Mouse (Mus musculus) heart, postnatal 0 days (tissue): ENCODE results near the gene Olfr1344. TPM values are rescaled to one million over a fixed set of nuclear protein-coding genes. Genes with fewer than 3 reads are reported as not detected.
A peak's percentile ranks its signal among the peaks of the same experiment; 100 is the strongest.

Source experiments
- ATAC-seq: fragments of 200-750 bp; cut with Nextera tagmentation; 2 replicates; pipeline ENCODE4 v1.8.0; 2017; ENCODE audit warnings: low read depth, moderate number of reproducible peaks, moderate library complexity; ENCODE audit not compliant: insufficient read depth
- DNase-seq: peaks from one replicate; pipeline ENCODE4 v3.0.0-alpha.2; 2016; ENCODE audit warnings: low spot score
- H3K27ac ChIP-seq: fragments of 300-500 bp; sonication (generic); 2 replicates; pipeline ENCODE4 v1.5.1; 2014; ENCODE audit warnings: low read depth, mild to moderate bottlenecking
- H3K27me3 ChIP-seq: fragments of 300-500 bp; sonication (generic); 2 replicates; pipeline ENCODE4 v1.6.1; 2014; ENCODE audit warnings: low read length, mixed read lengths; ENCODE audit not compliant: control insufficient read depth, insufficient read depth
- H3K36me3 ChIP-seq: fragments of 300-500 bp; sonication (generic); replicated peaks from 2 replicates; pipeline ENCODE4 v1.6.1; 2014; ENCODE audit warnings: low read length, mixed read lengths; ENCODE audit not compliant: control insufficient read depth, insufficient read depth
- H3K4me1 ChIP-seq: fragments of 300-500 bp; sonication (generic); 2 replicates; pipeline ENCODE4 v1.6.1; 2014; ENCODE audit warnings: antibody characterized with exemption; ENCODE audit not compliant: control insufficient read depth, insufficient read depth
- H3K4me2 ChIP-seq: fragments of 300-500 bp; sonication (generic); 2 replicates; pipeline ENCODE4 v1.6.1; 2014; ENCODE audit warnings: low read depth, mild to moderate bottlenecking, low read length, moderate library complexity
- H3K4me3 ChIP-seq: fragments of 300-500 bp; sonication (generic); 2 replicates; pipeline ENCODE4 v1.5.1; 2014; ENCODE audit warnings: low read depth, low read length
- H3K9ac ChIP-seq: fragments of 300-500 bp; sonication (generic); replicated peaks from 2 replicates; pipeline ENCODE4 v1.6.1; 2014; ENCODE audit warnings: low read depth, low read length, mixed read lengths
- H3K9me3 ChIP-seq: fragments of 300-500 bp; sonication (generic); replicated peaks from 2 replicates; pipeline ENCODE4 v1.6.1; 2016; ENCODE audit warnings: low read length; ENCODE audit not compliant: control insufficient read depth
- CTCF ChIP-seq: IDR thresholded peaks from 2 replicates; pipeline ENCODE4 v1.5.1; 2016; ENCODE audit warnings: antibody characterized with exemption, control low read depth, low read depth
- EP300 ChIP-seq: IDR thresholded peaks from 2 replicates; pipeline ENCODE4 v1.6.1; 2016; ENCODE audit warnings: antibody characterized with exemption, low read depth
- WGBS: fragments of 180-500 bp; shearing (Covaris S2); extraction: QIAGEN DNeasy Blood & Tissue Kit; methylation state at CpG from one replicate; pipeline ENCODE4 v1.1.7; 2014; 5-methylcytosine and 5-hydroxymethylcytosine counted together
- polyA plus RNA-seq: library from polyadenylated mRNA; unstranded; fragments of >200 nt; fragmentation: Nextera tagmentation; extraction: Ambion mirVana; gene quantifications from 2 replicates; pipeline ENCODE4 v1.2.1, GENCODE M21; 2015
- total RNA-seq: library from RNA; depleted of rRNA; stranded (reverse); fragments of >200 nt; gene quantifications from 2 replicates; pipeline ENCODE4 v1.2.3, GENCODE M21; 2014; ENCODE audit warnings: low replicate concordance

The Olfr1344 gene
- total and polyA plus RNA-seq, 2 experiments from 2014 or later: not detected

GRCm38 (mm10) chr7:6414626-6415441 is 23.7 kb upstream of the Olfr1344 start:
- TF ChIP-seq CTCF (no peak), EP300 (no peak)
- Histone ChIP-seq H3K27me3 (no peaks in the 10 kb centered on the region), H3K36me3 (no peaks in the 10 kb centered on the region), H3K4me1 (no peaks in the 10 kb centered on the region), H3K9ac (no peak overlapping the region), H3K4me3 (no peak overlapping the region), H3K27ac (no peak overlapping the region), H3K4me2 (no peak overlapping the region), H3K9me3 (no peaks in the 10 kb centered on the region)
- WGBS: 8% methylated on average over 21 of the region's 22 CpGs
- no peak for ATAC-seq
- DNase-seq: no peak

GRCm38 (mm10) chr7:6415442-6415787 is 23.1 kb upstream of the Olfr1344 start:
- Histone ChIP-seq H3K27ac (no peak overlapping the region), H3K4me1 (no peaks in the 10 kb centered on the region), H3K9ac (no peak overlapping the region), H3K9me3 (no peaks in the 10 kb centered on the region), H3K4me2 (no peak overlapping the region), H3K36me3 (no peaks in the 10 kb centered on the region), H3K4me3 (no peak overlapping the region), H3K27me3 (no peaks in the 10 kb centered on the region)
- ATAC-seq: no peak
- TF ChIP-seq EP300 (no peak), CTCF (no peak)
- no peak for DNase-seq
- WGBS: 11% methylated on average over 8 of the region's 8 CpGs

- no peak for DNase-seq
- no peak for TF ChIP-seq EP300
- no peak for TF ChIP-seq CTCF
- 73% methylated on average over 6 of the region's 6 CpGs for WGBS
- H3K4me2 ChIP-seq: no peak overlapping the region
- no peak overlapping the region for H3K9ac ChIP-seq
- no peaks in the 10 kb centered on the region for H3K4me1 ChIP-seq
- H3K4me3 ChIP-seq: no peak overlapping the region
- ATAC-seq: no peak
- H3K9me3 ChIP-seq: no peaks in the 10 kb centered on the region
- H3K27ac ChIP-seq: no peak overlapping the region
- H3K27me3 ChIP-seq: no peaks in the 10 kb centered on the region
- no peaks in the 10 kb centered on the region for H3K36me3 ChIP-seq
These were observed 18.6 kb upstream of the Olfr1344 start for GRCm38 (mm10) chr7:6419894-6420293.

GRCm38 (mm10) chr7:6429381-6429780 is 9.1 kb upstream of the Olfr1344 start:
- no peak overlapping the region for H3K4me2 ChIP-seq
- TF ChIP-seq EP300: no peak
- no peak for TF ChIP-seq CTCF
- no peaks in the 10 kb centered on the region for H3K36me3 ChIP-seq
- H3K27ac ChIP-seq: no peak overlapping the region
- H3K9ac ChIP-seq: no peak overlapping the region
- no peaks in the 10 kb centered on the region for H3K27me3 ChIP-seq
- 77% methylated on average over 3 of the region's 3 CpGs for WGBS
- no peak overlapping the region for H3K4me3 ChIP-seq
- ATAC-seq (no peak), DNase-seq (no peak)
- no peaks in the 10 kb centered on the region for H3K4me1 ChIP-seq
- no peaks in the 10 kb centered on the region for H3K9me3 ChIP-seq

- Histone ChIP-seq H3K4me2 (no peak overlapping the region), H3K4me1 (no peaks in the 10 kb centered on the region), H3K27me3 (no peaks in the 10 kb centered on the region), H3K36me3 (no peaks in the 10 kb centered on the region), H3K9me3 (no peaks in the 10 kb centered on the region), H3K9ac (no peak overlapping the region), H3K4me3 (no peak overlapping the region), H3K27ac (no peak overlapping the region)
- 39% methylated on average over 2 of the region's 2 CpGs for WGBS
- no peak for ATAC-seq
- DNase-seq: no peak
- no peak for TF ChIP-seq EP300
- peak; percentile 34 for TF ChIP-seq CTCF
These were observed 8.1 kb upstream of the Olfr1344 start for GRCm38 (mm10) chr7:6430342-6430741.

GRCm38 (mm10) chr7:6441173-6441572 is 2.7 kb downstream of the Olfr1344 start:
- H3K27me3 ChIP-seq: no peaks in the 10 kb centered on the region
- 51% methylated on average over 2 of the region's 2 CpGs for WGBS
- no peaks in the 10 kb centered on the region for H3K9me3 ChIP-seq
- H3K9ac ChIP-seq: no peak overlapping the region
- no peak for ATAC-seq
- no peak overlapping the region for H3K4me3 ChIP-seq
- H3K36me3 ChIP-seq: no peaks in the 10 kb centered on the region
- H3K27ac ChIP-seq: no peak overlapping the region
- TF ChIP-seq CTCF (no peak), EP300 (no peak)
- no peak for DNase-seq
- no peak overlapping the region for H3K4me2 ChIP-seq
- no peaks in the 10 kb centered on the region for H3K4me1 ChIP-seq
